Mouse (Mus musculus) cerebellum, adult (tissue): ENCODE data around the gene Plcb1.

ENCODE experiments used
- ATAC-seq: cut with Nextera tagmentation; 2 replicates; pipeline ENCODE4 v1.9.2; 2017; ENCODE audit warnings: mild to moderate bottlenecking, moderate library complexity, mixed read lengths; ENCODE audit not compliant: insufficient number of reproducible peaks, low FRiP score, low TSS enrichment

Gene Plcb1

DNA sequence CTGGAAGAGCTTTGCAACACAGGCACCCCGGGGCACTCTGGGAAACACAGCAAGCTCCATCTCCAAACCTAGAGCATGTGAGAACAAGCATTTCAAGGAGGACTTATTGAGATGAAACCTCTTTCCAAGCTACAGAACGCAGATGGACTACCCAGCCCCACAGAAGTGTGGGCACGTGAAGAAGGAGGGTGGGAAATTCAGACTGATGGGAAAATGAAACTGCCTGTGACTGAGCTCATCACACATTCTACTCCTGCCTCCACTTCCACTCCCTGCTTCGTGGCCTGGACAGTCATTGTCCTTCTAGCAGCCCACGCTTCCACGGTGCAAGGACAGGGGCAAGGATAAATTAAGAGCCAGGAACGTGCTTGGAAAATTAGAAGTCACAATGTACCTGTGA lies 370.2 kb downstream of the Plcb1 start:
- no peak for ATAC-seq

GRCm38 (mm10) chr2:135157961-135158360 lies 372.1 kb downstream of the Plcb1 start:
- no peak for ATAC-seq

GRCm38 (mm10) chr2:135161673-135162072 lies 375.8 kb downstream of the Plcb1 start:
- ATAC-seq: no peak

DNA sequence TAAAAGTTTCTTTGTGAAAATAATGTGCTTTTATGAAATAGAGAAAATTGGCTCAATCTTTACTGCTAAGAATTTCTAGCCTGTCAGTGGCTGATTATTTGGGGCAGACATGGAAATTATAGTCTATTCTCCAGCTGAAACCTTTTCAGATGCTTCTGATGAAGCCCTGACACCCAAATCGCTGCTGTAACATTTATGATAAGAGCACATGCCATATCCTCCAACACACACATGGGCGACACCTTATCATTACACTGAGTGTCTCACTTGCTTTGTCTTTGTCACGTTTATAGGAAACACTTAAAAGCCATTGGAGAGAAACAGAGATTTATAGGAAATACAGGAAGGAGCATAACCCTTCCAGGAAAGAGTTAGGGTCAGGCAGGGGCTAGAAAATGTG lies 379.6 kb downstream of the Plcb1 start:
- ATAC-seq: no peak

DNA sequence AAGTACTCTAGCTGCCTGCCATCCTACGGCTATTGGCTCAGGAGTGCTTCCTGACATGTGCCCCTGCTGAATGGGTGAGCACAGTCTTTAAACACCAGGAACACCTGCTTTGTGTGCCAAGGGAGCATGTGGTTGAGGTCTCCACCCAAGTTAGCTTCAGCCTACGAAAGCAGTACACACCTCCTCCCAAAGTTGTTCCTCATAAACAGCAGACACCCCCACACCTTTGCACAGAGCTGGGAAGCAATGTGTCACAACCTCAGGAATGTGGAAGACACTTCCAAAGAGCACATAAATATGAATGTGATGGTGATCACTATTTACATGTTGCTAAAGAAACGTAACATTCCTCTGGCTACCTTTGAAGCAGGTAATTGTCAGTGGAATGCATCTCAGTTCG lies 389.7 kb downstream of the Plcb1 start:
- ATAC-seq: no peak

DNA sequence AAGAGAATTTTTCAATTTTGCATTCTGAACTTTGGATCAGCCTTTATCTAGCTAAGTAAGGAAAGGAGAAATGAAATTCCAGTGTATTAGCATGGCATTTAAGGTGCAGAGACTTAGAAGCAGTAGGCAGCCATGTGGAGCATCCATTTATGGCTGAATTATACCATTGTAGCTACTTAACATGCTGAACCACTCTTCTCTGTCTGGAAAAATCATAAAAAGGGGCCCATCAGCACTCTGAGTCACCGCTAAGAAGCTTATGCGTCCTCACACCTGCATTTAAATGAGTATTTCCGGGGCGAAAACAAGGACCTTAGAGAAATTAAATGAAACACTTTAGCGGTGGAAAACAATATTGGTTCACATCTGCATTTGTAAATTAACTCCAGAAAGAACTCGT lies 401.8 kb downstream of the Plcb1 start:
- no peak for ATAC-seq

DNA sequence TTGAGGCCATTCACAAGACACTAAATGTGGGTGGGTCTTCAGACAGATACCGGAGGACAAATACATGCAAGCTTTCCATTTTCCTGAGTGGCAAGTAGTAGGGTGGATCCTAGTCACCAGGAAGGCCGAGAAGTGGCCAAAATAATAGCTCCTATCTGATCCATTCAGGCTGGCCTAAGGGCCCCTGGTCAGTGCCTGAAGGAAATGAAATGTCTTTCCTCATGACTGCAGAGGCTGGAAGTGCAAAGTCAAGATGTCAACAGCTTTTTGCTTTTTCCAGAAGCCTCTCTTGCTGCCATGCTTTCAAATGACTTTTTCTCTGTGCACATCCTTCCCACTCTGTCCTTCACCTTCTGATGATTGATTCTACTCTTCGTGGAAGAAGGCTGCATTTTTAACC lies 415.0 kb downstream of the Plcb1 start:
- ATAC-seq: no peak

DNA sequence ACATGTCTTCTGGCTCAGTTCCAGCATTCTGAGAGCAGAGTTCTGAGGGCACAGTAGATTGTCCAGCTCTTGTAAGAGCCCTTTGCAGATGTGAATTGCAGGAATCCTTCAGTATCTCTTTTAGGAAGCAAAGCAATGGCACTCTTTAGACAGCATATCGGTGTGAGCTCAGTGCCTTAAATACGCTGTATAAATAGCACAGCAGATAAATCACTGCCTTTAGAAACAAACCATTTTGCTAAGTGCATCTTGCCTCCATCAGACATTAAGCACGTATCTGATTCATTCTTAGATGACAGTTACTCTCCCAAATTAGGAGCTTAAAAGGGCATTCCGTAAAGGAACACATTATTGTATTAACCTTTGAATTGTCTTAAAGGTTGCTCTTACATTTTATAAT lies 416.5 kb downstream of the Plcb1 start:
- no peak for ATAC-seq

DNA sequence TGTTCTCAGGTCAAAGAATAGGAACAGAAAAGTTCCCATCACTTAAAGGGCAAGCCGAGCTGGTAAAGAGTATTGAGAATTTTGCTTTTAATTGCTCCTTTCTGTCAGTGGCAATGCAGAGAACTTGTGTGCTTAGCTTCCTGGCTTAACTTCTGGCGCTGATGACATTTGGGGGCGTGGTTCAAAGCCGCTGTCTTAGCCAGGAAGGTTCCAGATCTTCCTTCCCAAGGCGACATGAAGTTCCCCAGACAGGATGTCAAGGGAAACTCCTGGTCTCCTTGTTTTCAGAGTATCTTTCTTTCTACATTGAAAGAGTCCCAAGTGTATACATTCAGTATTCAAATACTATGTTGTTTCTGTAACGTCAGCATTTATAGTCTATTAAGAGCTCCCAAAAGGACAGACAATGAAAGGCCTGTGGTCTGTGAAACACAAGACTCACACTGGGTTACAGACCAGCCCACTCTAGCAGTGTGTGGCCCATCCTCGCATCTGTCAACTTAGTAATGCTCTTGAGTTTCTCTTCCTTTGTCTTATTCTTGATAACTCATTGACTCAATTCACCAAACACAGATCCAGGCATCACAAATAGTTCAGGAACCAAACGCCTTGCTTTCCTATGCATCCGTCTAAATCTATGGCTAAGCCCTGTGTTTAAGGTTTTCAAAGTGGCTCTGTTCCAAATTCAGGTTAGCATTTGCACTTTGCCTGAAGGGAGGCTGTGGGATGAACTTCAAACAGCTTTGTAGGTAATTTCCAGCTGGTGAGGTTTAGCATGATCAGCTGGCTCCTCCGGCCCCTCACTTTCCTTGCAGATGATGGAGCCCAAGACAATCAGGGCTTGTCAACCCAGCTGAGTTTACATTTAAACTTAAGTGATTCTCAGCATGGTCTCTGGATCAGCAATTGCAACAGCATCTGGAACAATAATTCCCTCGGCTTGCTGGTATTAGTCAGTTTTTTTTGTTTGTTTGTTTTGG lies 418.6 kb downstream of the Plcb1 start:
- ATAC-seq: no peak

- ATAC-seq: no peak
Measured at GRCm38 (mm10) chr2:135208890-135209289, 423.0 kb downstream of the Plcb1 start.

- ATAC-seq: no peak
Measured at GRCm38 (mm10) chr2:135214746-135215448, 429.0 kb downstream of the Plcb1 start.

GRCm38 (mm10) chr2:135219406-135219805 lies 433.5 kb downstream of the Plcb1 start:
- ATAC-seq: no peak

GRCm38 (mm10) chr2:135225604-135226025 lies 439.7 kb downstream of the Plcb1 start:
- ATAC-seq: no peak; the same call in 1 of the 2 replicates

- no peak for ATAC-seq
Measured at GRCm38 (mm10) chr2:135230262-135230661, 444.4 kb downstream of the Plcb1 start.

DNA sequence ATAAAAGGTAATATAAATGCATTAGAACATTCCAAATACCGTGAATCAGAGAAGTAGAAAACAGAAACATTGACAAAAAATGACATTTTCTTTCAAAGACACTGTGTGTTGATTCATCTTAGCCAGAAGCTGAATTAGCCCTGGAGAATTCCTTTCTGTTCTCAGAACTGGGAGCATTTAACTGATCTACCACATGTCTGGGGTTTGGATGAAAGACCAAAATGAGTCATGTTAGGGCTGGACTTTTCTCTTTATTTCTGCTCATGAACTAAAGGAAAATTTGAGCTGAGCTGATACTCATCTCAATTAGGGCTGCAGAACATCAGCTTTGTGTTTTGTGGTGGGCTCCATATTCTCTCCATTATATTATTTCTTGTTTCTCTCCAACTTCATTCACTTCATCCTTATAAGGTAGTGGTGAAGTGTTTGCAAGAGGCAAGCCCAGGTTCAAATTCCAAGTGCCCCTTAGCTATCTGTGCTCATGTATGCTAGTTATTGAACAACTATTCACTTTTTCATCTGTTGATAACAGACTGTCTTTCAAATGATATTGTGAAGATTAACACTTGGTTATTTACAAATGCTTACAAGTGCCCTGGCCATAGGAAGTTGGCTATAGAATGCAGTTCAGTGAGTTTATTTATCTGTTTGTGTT lies 456.9 kb downstream of the Plcb1 start:
- no peak for ATAC-seq

- no peak for ATAC-seq
Measured at GRCm38 (mm10) chr2:135243764-135244163, 457.9 kb downstream of the Plcb1 start.

DNA sequence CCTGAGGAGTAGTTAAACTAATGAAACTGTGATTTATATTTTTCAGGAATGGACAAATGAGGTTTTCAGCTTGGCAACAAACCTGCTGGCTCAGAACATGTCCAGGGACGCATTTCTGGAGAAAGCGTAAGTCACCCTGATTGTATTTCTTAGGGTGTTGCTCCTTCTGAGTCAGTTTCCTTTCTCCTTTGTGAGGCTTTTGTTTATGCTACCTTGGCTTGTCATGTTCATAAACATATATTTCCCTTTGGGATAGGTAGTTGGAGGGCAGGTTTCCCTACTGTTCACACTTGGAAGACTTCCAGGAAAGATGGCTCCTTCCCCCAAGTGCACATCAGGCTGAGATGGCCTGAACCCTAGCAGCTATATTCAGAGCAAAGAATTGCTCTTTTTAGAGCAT lies 464.1 kb downstream of the Plcb1 start:
- ATAC-seq: no peak

GRCm38 (mm10) chr2:135251821-135252315 lies 466.0 kb downstream of the Plcb1 start:
- peak; percentile 52; the same call in 1 of the 2 replicates for ATAC-seq

DNA sequence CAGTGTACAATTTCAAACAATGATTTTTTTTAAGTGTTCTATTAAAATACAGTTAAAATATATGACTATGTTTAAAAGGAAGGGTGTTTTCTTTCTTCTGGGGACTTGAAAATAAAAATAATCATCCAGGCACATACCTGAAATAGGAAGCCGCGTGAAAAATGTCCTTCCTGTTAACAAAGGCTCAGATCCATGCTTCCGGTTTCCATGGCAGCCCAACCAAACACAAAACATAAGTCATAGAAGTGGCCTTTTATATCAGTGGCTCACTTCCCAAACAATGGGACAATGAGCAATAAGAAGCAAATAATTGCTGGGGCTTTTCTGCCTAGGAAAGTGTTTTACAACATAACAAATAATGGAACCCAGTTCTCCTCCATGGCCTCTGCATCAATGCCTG lies 473.3 kb downstream of the Plcb1 start:
- ATAC-seq: no peak

GRCm38 (mm10) chr2:135263943-135264342 lies 478.1 kb downstream of the Plcb1 start:
- ATAC-seq: no peak

- no peak for ATAC-seq
Measured at GRCm38 (mm10) chr2:135274949-135275348, 489.1 kb downstream of the Plcb1 start.
